Mouse (Mus musculus) bone marrow macrophage, adult 2 months (primary cell): ENCODE results near the gene Dnah8.

Experiments
- CTCF ChIP-seq: IDR thresholded peaks from 2 replicates; pipeline ENCODE4 v1.5.1; 2012; ENCODE audit warnings: low read depth, mild to moderate bottlenecking, low read length, moderate library complexity
- POLR2A ChIP-seq: IDR thresholded peaks from 2 replicates; pipeline ENCODE4 v1.6.1; 2012; ENCODE audit warnings: mild to moderate bottlenecking, low read depth, low read length, borderline replicate concordance

- TF ChIP-seq POLR2A = no peak
- TF ChIP-seq CTCF = no peak
These were observed 16.2 kb upstream of the Dnah8 start for GRCm38 (mm10) chr17:30607909-30608495.
